Mouse (Mus musculus) stomach, postnatal 0 days (tissue): ENCODE results near the gene Sult4a1. TPM values are rescaled to one million over a fixed set of nuclear protein-coding genes. Genes with fewer than 3 reads are reported as not detected.
A peak's percentile ranks its signal among the peaks of the same experiment; 100 is the strongest.

Experiments
- ATAC-seq: fragments of 200-750 bp; cut with Nextera tagmentation; 2 replicates; pipeline ENCODE4 v1.8.0; 2017; ENCODE audit not compliant: low FRiP score, low TSS enrichment
- DNase-seq: peaks from one replicate; pipeline ENCODE4 v3.0.0-alpha.2; 2016; ENCODE audit warnings: low spot score
- H3K27ac ChIP-seq: fragments of 300-500 bp; sonication (generic); replicated peaks from 2 replicates; pipeline ENCODE4 v1.5.1; 2014; ENCODE audit warnings: mild to moderate bottlenecking, control low read depth
- H3K27me3 ChIP-seq: fragments of 300-500 bp; sonication (generic); 2 replicates; pipeline ENCODE4 v1.6.1; 2014; ENCODE audit warnings: low read length; ENCODE audit not compliant: control insufficient read depth, insufficient read depth
- H3K36me3 ChIP-seq: fragments of 300-500 bp; sonication (generic); 2 replicates; pipeline ENCODE4 v1.6.1; 2014; ENCODE audit warnings: low read length, mixed read lengths; ENCODE audit not compliant: control insufficient read depth, insufficient read depth
- H3K4me1 ChIP-seq: fragments of 300-500 bp; sonication (generic); replicated peaks from 2 replicates; pipeline ENCODE4 v1.6.1; 2014; ENCODE audit warnings: antibody characterized with exemption; ENCODE audit not compliant: control insufficient read depth, insufficient read depth
- H3K4me2 ChIP-seq: fragments of 300-500 bp; sonication (generic); replicated peaks from 2 replicates; pipeline ENCODE4 v1.6.1; 2014; ENCODE audit warnings: low read depth, mild to moderate bottlenecking, control low read depth, moderate library complexity
- H3K4me3 ChIP-seq: fragments of 300-500 bp; sonication (generic); 2 replicates; pipeline ENCODE4 v1.5.1; 2014; ENCODE audit warnings: low read depth, low read length, control low read depth
- H3K9ac ChIP-seq: fragments of 300-500 bp; sonication (generic); 2 replicates; pipeline ENCODE4 v1.6.1; 2014; ENCODE audit warnings: mild to moderate bottlenecking, low read length, control low read depth, mixed read lengths
- H3K9me3 ChIP-seq: fragments of 300-500 bp; sonication (generic); 2 replicates; pipeline ENCODE4 v1.6.1; 2016; ENCODE audit warnings: low read length; ENCODE audit not compliant: control insufficient read depth
- CTCF ChIP-seq: IDR thresholded peaks from 2 replicates; pipeline ENCODE4 v1.5.1; 2016; ENCODE audit warnings: antibody characterized with exemption, low read depth, mild to moderate bottlenecking, moderate library complexity
- EP300 ChIP-seq: optimal IDR thresholded peaks from 2 replicates; pipeline ENCODE3; 2016; ENCODE audit warnings: antibody characterized with exemption
- WGBS: fragments of 180-500 bp; shearing (Covaris S2); extraction: QIAGEN DNeasy Blood & Tissue Kit; methylation state at CpG from one replicate; pipeline ENCODE4 v1.1.7; 2014; 5-methylcytosine and 5-hydroxymethylcytosine counted together
- polyA plus RNA-seq: library from polyadenylated mRNA; unstranded; fragments of >200 nt; fragmentation: Nextera tagmentation; extraction: Ambion mirVana; gene quantifications from 2 replicates; pipeline ENCODE4 v1.2.1, GENCODE M21; 2015

Sult4a1 gene
- 3.9 and 4.0 TPM in 2 replicates for polyA plus RNA-seq

- no peak for TF ChIP-seq CTCF
- no peak for TF ChIP-seq EP300
- Histone ChIP-seq H3K9ac (no peak within 1 kb of the TSS), H3K27ac (no peak within 1 kb of the TSS), H3K4me1 (0 out of 2 replicates have a peak, but pooled peaks cover 4% of the 10 kb centered on the region), H3K27me3 (no peaks in the 10 kb centered on the region; the same call in 1 of the 2 replicates), H3K4me2 (peak within 1 kb of the TSS; percentile 74), H3K36me3 (no peaks in the 10 kb centered on the region), H3K9me3 (no peaks in the 10 kb centered on the region), H3K4me3 (peak within 1 kb of the TSS; percentile 44)
- 2% methylated on average over 71 of the region's 77 CpGs for WGBS
- peak; percentile 26 for DNase-seq
- peak; percentile 55 for ATAC-seq
Measured at GRCm38 (mm10) chr15:84105105-84105923, at the start of gene Sult4a1. Gene Sult4a1, minus strand, starts transcription at chr15:84105754.

DNA sequence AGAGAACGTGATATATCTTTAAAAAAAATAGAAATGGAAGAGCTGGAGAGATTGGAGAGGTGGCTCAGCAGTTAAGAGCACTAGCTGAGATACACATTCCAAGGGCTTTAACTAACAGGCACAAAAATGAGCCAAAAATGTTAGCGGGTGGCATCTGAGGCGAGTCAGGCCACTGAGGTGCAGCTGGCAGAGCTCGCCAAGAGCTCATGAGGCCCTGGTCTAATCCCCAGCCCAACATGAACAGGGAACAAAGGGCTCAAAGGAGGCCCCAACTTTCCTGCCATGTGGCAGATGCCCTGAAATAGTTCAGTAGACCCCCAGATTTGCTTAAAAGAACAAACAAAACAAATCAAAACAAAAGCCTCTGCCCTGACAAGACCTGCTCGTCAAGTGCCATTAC, 35.4 kb upstream of the Sult4a1 start:
- Histone ChIP-seq H3K36me3 (no peaks in the 10 kb centered on the region), H3K4me2 (no peak overlapping the region), H3K27me3 (no peaks in the 10 kb centered on the region), H3K4me1 (no peaks in the 10 kb centered on the region), H3K9me3 (no peaks in the 10 kb centered on the region), H3K27ac (no peak overlapping the region), H3K9ac (no peak overlapping the region), H3K4me3 (no peak overlapping the region)
- no peak for ATAC-seq
- WGBS: 48% methylated on average over 5 of the region's 5 CpGs
- no peak for TF ChIP-seq EP300
- TF ChIP-seq CTCF: no peak
- no peak for DNase-seq

DNA sequence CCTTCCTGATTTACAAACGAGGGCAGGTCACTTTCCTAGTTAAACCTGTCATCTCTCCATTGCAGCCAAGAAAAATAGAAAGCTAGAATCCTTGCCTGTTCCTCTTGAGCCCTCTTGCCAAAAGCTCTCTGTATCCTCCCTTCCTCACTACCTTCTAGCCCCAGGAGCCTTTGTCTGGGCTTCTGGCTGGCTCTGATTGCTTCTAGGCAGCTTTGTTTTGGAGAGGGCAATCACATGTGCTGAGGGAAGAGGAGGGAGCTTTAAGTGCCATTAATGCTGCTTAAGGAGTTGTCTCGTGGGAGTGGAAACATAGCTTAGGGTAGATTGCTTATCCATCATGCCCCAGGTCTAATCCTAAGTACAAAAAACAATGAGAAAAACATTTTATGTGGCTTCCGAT, 34.6 kb upstream of the Sult4a1 start:
- no peak overlapping the region for H3K9ac ChIP-seq
- no peak overlapping the region for H3K4me3 ChIP-seq
- 45% methylated on average over 3 of the region's 3 CpGs for WGBS
- no peaks in the 10 kb centered on the region for H3K9me3 ChIP-seq
- DNase-seq: no peak
- H3K27ac ChIP-seq: no peak overlapping the region
- TF ChIP-seq CTCF (no peak), EP300 (no peak)
- H3K4me1 ChIP-seq: no peaks in the 10 kb centered on the region
- H3K36me3 ChIP-seq: no peaks in the 10 kb centered on the region
- H3K27me3 ChIP-seq: no peaks in the 10 kb centered on the region
- no peak overlapping the region for H3K4me2 ChIP-seq
- no peak for ATAC-seq

- TF ChIP-seq EP300: no peak
- TF ChIP-seq CTCF: no peak
- DNase-seq: no peak
- Histone ChIP-seq H3K9me3 (no peaks in the 10 kb centered on the region), H3K4me2 (no peak overlapping the region), H3K36me3 (no peaks in the 10 kb centered on the region), H3K4me3 (no peak overlapping the region), H3K27me3 (no peaks in the 10 kb centered on the region), H3K4me1 (no peaks in the 10 kb centered on the region), H3K9ac (no peak overlapping the region), H3K27ac (no peak overlapping the region)
- WGBS: 73% methylated on average over 5 of the region's 5 CpGs
- no peak for ATAC-seq
Measured at GRCm38 (mm10) chr15:84139592-84140005, 34.0 kb upstream of the Sult4a1 start.

DNA sequence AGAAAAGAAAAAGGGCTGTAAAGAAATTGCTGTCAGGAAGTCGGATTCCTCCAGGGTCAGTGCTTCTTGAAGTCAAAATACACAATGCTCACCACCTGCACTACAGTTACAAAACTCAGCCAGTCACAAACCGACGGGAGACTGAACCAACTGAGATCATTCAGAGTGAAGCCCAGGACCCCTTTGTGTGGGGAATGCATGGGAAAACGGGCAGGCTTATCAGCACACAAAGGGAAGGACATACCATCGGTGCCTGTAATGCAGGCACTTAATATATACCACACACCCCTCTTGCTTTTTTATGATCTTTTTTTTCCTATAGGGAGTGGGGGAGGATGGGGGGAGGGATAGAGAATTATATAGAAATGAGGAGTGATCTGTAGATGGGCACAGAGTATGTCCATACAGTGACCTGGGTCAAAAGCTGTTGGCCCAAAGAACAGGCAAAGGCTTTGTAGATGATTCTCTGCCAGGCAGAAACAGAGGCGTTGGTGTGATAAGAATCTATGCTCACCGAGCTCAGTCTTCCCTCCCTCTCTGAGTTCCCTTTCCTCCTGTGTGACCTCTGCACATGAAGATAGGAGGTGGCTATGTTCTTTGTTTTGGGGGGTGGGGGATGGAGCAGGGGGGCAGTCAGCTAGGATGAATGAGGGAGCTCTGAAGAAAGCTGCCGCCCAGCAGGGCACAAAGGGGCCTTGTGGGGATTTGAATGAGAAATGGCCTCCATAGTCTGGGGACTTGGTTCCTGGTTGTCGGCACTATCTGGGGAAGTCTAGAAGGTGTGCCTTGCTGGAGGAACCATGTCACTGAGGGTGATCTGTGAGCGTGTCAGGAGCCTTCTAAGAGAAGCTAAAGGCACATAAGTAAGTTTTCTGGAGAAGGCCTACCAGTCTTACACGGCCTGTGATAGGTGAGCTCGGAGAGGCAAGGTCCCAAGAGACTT, 31.2 kb upstream of the Sult4a1 start:
- Histone ChIP-seq H3K27ac (no peak overlapping the region), H3K4me1 (no peaks in the 10 kb centered on the region), H3K4me2 (no peak overlapping the region), H3K4me3 (no peak overlapping the region), H3K9me3 (no peaks in the 10 kb centered on the region), H3K36me3 (no peaks in the 10 kb centered on the region), H3K9ac (no peak overlapping the region), H3K27me3 (no peaks in the 10 kb centered on the region)
- no peak for DNase-seq
- TF ChIP-seq EP300: no peak
- TF ChIP-seq CTCF: no peak
- no peak for ATAC-seq
- WGBS: 39% methylated on average over 12 of the region's 12 CpGs
